Mouse (Mus musculus) testis, adult 2 months (tissue): ENCODE measurements around the gene Cldnd1.

Source experiments
- CTCF ChIP-seq: fragments of 200-500 bp; IDR thresholded peaks from 2 replicates; pipeline ENCODE4 v1.5.1; 2012; ENCODE audit warnings: low read depth, mild to moderate bottlenecking, inconsistent platforms, low read length, moderate library complexity; ENCODE audit not compliant: control insufficient read depth, insufficient read depth, insufficient replicate concordance
- POLR2A ChIP-seq: fragments of 200-500 bp; IDR thresholded peaks from 2 replicates; pipeline ENCODE4 v1.6.1; 2012; ENCODE audit warnings: low read depth, mild to moderate bottlenecking, inconsistent platforms, low read length, moderate library complexity; ENCODE audit not compliant: control insufficient read depth

DNA sequence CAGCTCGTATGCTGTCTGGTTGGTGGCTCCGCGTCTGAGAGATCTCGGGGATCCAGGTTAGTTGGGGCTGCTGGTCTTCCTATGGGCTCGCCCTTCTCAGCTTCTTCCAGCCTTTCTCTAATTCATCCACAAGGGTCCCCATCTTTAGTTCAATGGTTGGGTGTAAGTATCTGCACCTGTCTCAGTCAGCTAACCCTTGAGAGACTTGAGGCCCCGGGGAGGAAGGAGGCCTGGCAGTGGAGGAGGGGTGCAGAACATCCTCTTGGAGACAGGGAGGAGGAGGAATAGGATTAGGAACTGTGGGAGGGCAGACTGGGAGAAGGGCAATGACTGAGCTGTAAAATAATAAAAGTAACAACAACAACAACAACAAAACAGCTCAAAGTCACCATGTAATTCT lies 27.5 kb upstream of the Cldnd1 start:
- TF ChIP-seq CTCF, result no peak
- TF ChIP-seq POLR2A, result no peak
